Mouse (Mus musculus): ENCODE measurements at regions not wholly inside any gene's neighbourhood (a gene's known extent, or its start where the extent isn't known, plus 50 kb on each side); places are given as distances from the start of the nearest gene placed in this dataset.

DNA sequence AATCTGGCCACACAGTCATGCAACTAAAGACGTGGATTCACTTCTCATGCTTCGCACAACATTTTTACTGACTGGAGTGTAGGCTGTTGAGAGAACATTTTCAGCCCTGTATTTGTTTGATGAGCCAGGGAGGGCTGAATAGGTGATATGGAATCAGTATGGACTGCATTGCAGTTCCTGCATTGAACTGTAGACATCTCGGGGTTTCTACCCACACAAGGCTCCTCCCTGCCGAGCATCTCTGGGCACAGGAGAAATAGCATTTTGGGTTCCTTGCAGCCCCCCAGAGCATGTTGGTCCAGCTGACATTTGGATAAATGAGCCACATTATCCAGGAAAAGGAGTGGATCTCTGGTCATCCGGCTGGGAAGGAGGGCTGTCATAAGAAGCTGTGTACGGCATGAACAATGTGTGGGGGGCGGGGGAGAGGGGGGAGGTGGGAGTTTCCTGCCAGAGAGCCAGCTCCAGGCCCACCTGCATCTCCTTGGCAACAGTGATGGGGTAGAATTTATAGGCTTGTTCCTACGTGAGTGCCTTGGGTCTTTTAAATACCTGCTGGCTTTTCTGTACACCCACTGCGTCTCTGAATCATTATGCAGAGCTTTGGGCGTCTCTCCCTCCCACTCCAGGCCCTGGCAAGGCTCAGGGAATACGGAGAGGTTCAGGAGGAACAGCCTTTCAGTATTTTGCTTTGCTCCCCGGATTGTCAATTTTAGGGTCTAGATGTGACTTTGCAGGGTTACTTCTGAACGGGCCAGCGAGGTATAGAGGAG, 280.9 kb upstream of the Gm10131 start:
- H3K9me3 ChIP-seq (ENCODE audit: control insufficient read depth, insufficient read depth, low read depth, low read length): no peaks in the 10 kb centered on the region
- H3K4me1 ChIP-seq (ENCODE audit: control insufficient read depth in 2 of 2, insufficient read depth in 2 of 2, low read length in 2 of 2, poor library complexity in 1 of 2): no peaks in the 10 kb centered on the region
- H3K36me3 ChIP-seq (ENCODE audit: control insufficient read depth, insufficient read depth, low read length, poor library complexity, severe bottlenecking): no peaks in the 10 kb centered on the region
- no peak overlapping the region for H3K9ac ChIP-seq (ENCODE audit: insufficient read depth, low read depth, low read length, poor library complexity, severe bottlenecking)
- DNase-seq (ENCODE audit: low read depth, low spot score): no peak
- in situ Hi-C loops (cut with MboI; ENCODE audit: low sequenced_read_pairs in 2 of 2, unreplicated experiment in 2 of 2): loop anchor here (10.0 kb wide), 1 partner anchor 422 kb away; no protein-coding TSS in a partner anchor
- no peak overlapping the region for H3K27ac ChIP-seq (ENCODE audit: insufficient read depth, low read depth, low read length, poor library complexity, severe bottlenecking)
- H3K4me3 ChIP-seq (ENCODE audit: insufficient read depth in 1 of 2, low read depth in 1 of 2, low read length in 2 of 2, poor library complexity in 1 of 2, severe bottlenecking in 1 of 2): no peak overlapping the region
- TF ChIP-seq ZC3H11A (IDR thresholded peaks at IDR 0.05; ENCODE audit: borderline replicate concordance, low read depth, low read length): no peak
- TF ChIP-seq MAFK (IDR thresholded peaks at IDR 0.05; ENCODE audit: insufficient read depth, low read depth, low read length): no peak
- no peak for TF ChIP-seq HCFC1 (IDR thresholded peaks at IDR 0.05; ENCODE audit: borderline replicate concordance, insufficient read depth, low read length)
- no peak for TF ChIP-seq ZNF384 (IDR thresholded peaks at IDR 0.05; ENCODE audit: low read depth, low read length)
- no peak for TF ChIP-seq CHD2 (IDR thresholded peaks at IDR 0.05; ENCODE audit: low read depth, low read length)

DNA sequence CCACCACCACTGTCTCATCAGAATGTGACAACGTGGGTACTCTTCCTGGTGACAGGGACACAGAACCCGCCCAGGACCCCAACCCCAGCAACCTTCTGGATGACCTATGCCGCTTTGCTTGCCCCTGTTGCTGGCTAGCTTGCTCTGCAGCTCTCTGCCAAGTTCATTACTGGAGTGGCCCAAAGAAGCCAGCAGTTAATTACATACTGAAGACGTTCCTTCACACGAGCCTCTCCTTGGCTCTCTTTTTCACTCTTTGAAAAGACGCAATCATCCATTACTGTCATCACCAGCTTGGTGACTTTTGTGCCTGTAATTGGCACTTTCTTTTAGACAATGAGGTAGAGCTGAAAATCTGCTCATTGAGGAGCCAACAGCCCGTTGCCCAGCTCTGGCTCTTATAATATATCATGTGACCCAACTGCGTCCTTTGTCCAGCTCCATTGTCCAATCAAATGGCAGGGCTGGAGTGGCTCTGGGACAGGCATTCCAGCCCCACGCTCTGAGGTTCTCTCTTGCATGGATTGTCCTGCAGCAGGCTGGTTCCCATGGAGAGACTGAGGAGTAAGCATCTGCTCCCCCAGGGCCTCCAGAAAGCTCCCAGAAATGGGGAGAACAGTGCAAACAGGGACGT, 274.4 kb upstream of the Gm10131 start:
- no peaks in the 10 kb centered on the region for H3K4me1 ChIP-seq (ENCODE audit: control insufficient read depth in 2 of 2, insufficient read depth in 2 of 2, low read length in 2 of 2, poor library complexity in 1 of 2)
- in situ Hi-C loops (cut with MboI; ENCODE audit: low sequenced_read_pairs in 2 of 2, unreplicated experiment in 2 of 2): no loop called here
- no peak overlapping the region for H3K9ac ChIP-seq (ENCODE audit: insufficient read depth, low read depth, low read length, poor library complexity, severe bottlenecking)
- H3K4me3 ChIP-seq (ENCODE audit: insufficient read depth in 1 of 2, low read depth in 1 of 2, low read length in 2 of 2, poor library complexity in 1 of 2, severe bottlenecking in 1 of 2): no peak overlapping the region
- H3K27ac ChIP-seq (ENCODE audit: insufficient read depth, low read depth, low read length, poor library complexity, severe bottlenecking): no peak overlapping the region
- no peaks in the 10 kb centered on the region for H3K36me3 ChIP-seq (ENCODE audit: control insufficient read depth, insufficient read depth, low read length, poor library complexity, severe bottlenecking)
- TF ChIP-seq HCFC1 (IDR thresholded peaks at IDR 0.05; ENCODE audit: borderline replicate concordance, insufficient read depth, low read length) (no peak), ZNF384 (IDR thresholded peaks at IDR 0.05; ENCODE audit: low read depth, low read length) (no peak), ZC3H11A (IDR thresholded peaks at IDR 0.05; ENCODE audit: borderline replicate concordance, low read depth, low read length) (no peak), MAFK (IDR thresholded peaks at IDR 0.05; ENCODE audit: insufficient read depth, low read depth, low read length) (no peak), CHD2 (IDR thresholded peaks at IDR 0.05; ENCODE audit: low read depth, low read length) (no peak)
- H3K9me3 ChIP-seq (ENCODE audit: control insufficient read depth, insufficient read depth, low read depth, low read length): no peaks in the 10 kb centered on the region
- no peak for DNase-seq (ENCODE audit: low read depth, low spot score)

DNA sequence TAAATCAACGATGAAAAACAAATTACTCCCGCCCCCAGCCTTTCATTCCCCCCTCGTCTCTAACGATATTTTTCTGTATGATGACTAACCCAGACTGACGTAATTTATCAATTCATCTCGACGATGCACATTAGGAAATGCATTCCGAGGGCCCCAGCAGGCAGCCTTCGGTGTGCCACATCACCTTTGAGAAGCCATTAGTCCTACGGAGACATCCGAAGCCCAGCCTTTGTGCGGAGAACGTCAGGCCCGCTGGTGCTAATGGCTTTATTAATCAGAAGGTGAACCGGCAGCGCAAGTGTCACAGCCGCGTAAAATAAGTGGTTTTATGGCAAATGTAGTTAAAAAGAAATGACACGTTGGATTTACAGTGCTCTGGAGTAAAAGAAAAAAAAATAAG, 269.1 kb upstream of the Gm10131 start:
- no peak overlapping the region for H3K27ac ChIP-seq (ENCODE audit: insufficient read depth, low read depth, low read length, poor library complexity, severe bottlenecking)
- TF ChIP-seq MAFK (IDR thresholded peaks at IDR 0.05; ENCODE audit: insufficient read depth, low read depth, low read length) (no peak), CHD2 (IDR thresholded peaks at IDR 0.05; ENCODE audit: low read depth, low read length) (no peak), ZNF384 (IDR thresholded peaks at IDR 0.05; ENCODE audit: low read depth, low read length) (no peak), ZC3H11A (IDR thresholded peaks at IDR 0.05; ENCODE audit: borderline replicate concordance, low read depth, low read length) (no peak), HCFC1 (IDR thresholded peaks at IDR 0.05; ENCODE audit: borderline replicate concordance, insufficient read depth, low read length) (no peak)
- H3K36me3 ChIP-seq (ENCODE audit: control insufficient read depth, insufficient read depth, low read length, poor library complexity, severe bottlenecking): no peaks in the 10 kb centered on the region
- in situ Hi-C loops (cut with MboI; ENCODE audit: low sequenced_read_pairs in 2 of 2, unreplicated experiment in 2 of 2): no loop called here
- no peaks in the 10 kb centered on the region for H3K4me1 ChIP-seq (ENCODE audit: control insufficient read depth in 2 of 2, insufficient read depth in 2 of 2, low read length in 2 of 2, poor library complexity in 1 of 2)
- no peak overlapping the region for H3K9ac ChIP-seq (ENCODE audit: insufficient read depth, low read depth, low read length, poor library complexity, severe bottlenecking)
- no peak for DNase-seq (ENCODE audit: low read depth, low spot score)
- H3K9me3 ChIP-seq (ENCODE audit: control insufficient read depth, insufficient read depth, low read depth, low read length): no peaks in the 10 kb centered on the region
- H3K4me3 ChIP-seq (ENCODE audit: insufficient read depth in 1 of 2, low read depth in 1 of 2, low read length in 2 of 2, poor library complexity in 1 of 2, severe bottlenecking in 1 of 2): no peak overlapping the region

DNA sequence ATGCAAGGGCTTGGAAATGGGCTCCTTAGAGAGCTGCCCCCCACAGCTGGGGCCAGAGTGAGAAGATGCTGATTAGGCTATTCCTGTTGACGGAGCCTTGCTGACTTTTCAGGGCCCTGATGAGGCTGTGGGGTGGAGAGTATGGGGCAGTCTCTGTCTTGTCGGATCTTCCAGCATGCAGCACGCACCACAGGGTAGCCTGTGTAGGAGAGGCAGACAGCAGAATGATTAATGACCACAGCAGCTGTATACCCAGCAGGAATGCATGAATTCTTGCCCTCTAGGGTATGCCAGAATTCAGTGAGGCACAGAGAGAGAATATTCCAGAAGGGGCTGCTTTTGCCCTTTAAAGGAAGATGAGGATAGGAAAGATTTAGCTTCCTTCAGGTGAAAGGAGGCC, 265.6 kb upstream of the Gm10131 start:
- TF ChIP-seq ZC3H11A (IDR thresholded peaks at IDR 0.05; ENCODE audit: borderline replicate concordance, low read depth, low read length): no peak
- TF ChIP-seq MAFK (IDR thresholded peaks at IDR 0.05; ENCODE audit: insufficient read depth, low read depth, low read length): no peak
- no peak for TF ChIP-seq CHD2 (IDR thresholded peaks at IDR 0.05; ENCODE audit: low read depth, low read length)
- TF ChIP-seq HCFC1 (IDR thresholded peaks at IDR 0.05; ENCODE audit: borderline replicate concordance, insufficient read depth, low read length): no peak
- no peak for TF ChIP-seq ZNF384 (IDR thresholded peaks at IDR 0.05; ENCODE audit: low read depth, low read length)
- no peak for DNase-seq (ENCODE audit: low read depth, low spot score)
- no peak overlapping the region for H3K4me3 ChIP-seq (ENCODE audit: insufficient read depth in 1 of 2, low read depth in 1 of 2, low read length in 2 of 2, poor library complexity in 1 of 2, severe bottlenecking in 1 of 2)
- no peaks in the 10 kb centered on the region for H3K36me3 ChIP-seq (ENCODE audit: control insufficient read depth, insufficient read depth, low read length, poor library complexity, severe bottlenecking)
- H3K27ac ChIP-seq (ENCODE audit: insufficient read depth, low read depth, low read length, poor library complexity, severe bottlenecking): no peak overlapping the region
- H3K4me1 ChIP-seq (ENCODE audit: control insufficient read depth in 2 of 2, insufficient read depth in 2 of 2, low read length in 2 of 2, poor library complexity in 1 of 2): no peaks in the 10 kb centered on the region
- no peaks in the 10 kb centered on the region for H3K9me3 ChIP-seq (ENCODE audit: control insufficient read depth, insufficient read depth, low read depth, low read length)
- in situ Hi-C loops (cut with MboI; ENCODE audit: low sequenced_read_pairs in 2 of 2, unreplicated experiment in 2 of 2): no loop called here
- no peak overlapping the region for H3K9ac ChIP-seq (ENCODE audit: insufficient read depth, low read depth, low read length, poor library complexity, severe bottlenecking)

All from ES-E14 (cell line).